Mouse (Mus musculus): ENCODE results near the gene Nfkb1. TPM values are rescaled to one million over a fixed set of nuclear protein-coding genes. Genes with fewer than 3 reads are reported as not detected.

The Nfkb1 gene
- polyA plus RNA-seq, 1 experiment from 2014 or later = 25.4 TPM

DNA sequence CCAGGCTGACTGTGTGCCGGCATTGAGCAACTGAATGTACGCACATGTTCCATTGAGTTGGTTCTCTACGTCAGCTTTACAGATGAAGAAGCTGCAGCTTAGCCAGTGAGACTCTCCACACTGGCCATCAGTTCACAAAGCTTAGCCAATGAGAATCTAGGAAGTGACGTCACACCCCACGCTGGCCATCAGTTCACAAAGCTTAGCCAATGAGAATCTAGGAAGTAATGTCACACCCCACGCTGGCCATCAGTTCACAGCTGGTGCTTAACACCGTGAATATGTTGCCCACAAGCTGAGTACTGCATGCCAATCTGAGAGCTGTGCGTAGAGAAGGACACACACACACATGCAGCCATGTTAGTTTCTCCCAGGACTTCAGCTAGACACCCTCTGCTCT, 42.8 kb downstream of the Nfkb1 start:
- Histone ChIP-seq H3K9ac (ENCODE audit: low read depth, low read length) (no peak overlapping the region), H3K9me3 (ENCODE audit: control insufficient read depth, low read length) (no peaks in the 10 kb centered on the region), H3K4me3 (ENCODE audit: low read depth, low read length) (no peak overlapping the region), H3K4me1 (ENCODE audit: control insufficient read depth, insufficient read depth, low read length) (peaks cover 12% of the 10 kb centered on the region; the same call in 1 of the 2 replicates), H3K27ac (replicated peaks; ENCODE audit: low read depth, low read length) (no peak overlapping the region), H3K27me3 (replicated peaks; ENCODE audit: control insufficient read depth, insufficient read depth, low read length) (no peaks in the 10 kb centered on the region), H3K36me3 (ENCODE audit: control insufficient read depth, insufficient read depth, low read length) (peaks cover 53% of the 10 kb centered on the region), H3K4me2 (ENCODE audit: low read depth, low read length) (no peak overlapping the region)
- ATAC-seq (ENCODE audit: low read depth) = no peak
- DNase-seq (ENCODE audit: low spot score) = no peak
- WGBS = 91% methylated on average over 8 of the region's 8 CpGs

DNA sequence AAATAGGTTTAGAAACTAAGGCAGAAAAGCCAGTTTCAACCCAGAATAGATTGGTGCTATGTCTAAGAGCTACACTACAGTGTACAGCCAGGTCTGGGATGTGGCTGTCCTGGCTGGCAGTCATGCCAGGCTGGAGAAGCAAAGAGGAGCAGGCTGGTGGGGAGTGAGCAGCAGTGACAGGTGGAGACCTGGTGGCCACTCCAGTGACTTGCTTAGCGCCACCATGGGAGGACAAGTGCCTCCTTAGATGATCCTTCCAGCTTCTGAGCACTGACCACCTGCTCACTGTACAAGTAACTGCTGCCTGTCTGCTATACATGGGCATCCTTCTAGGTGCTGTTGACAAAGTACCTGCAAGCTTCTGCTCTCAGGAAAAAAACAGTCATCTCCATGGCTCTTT, 44.7 kb downstream of the Nfkb1 start:
- Histone ChIP-seq H3K9me3 (ENCODE audit: control insufficient read depth, low read length) (no peaks in the 10 kb centered on the region), H3K9ac (ENCODE audit: low read depth, low read length) (no peak overlapping the region), H3K4me2 (ENCODE audit: low read depth, low read length) (no peak overlapping the region), H3K27ac (replicated peaks; ENCODE audit: low read depth, low read length) (no peak overlapping the region), H3K27me3 (replicated peaks; ENCODE audit: control insufficient read depth, insufficient read depth, low read length) (no peaks in the 10 kb centered on the region), H3K36me3 (ENCODE audit: control insufficient read depth, insufficient read depth, low read length) (peaks cover 50% of the 10 kb centered on the region), H3K4me3 (ENCODE audit: low read depth, low read length) (no peak overlapping the region), H3K4me1 (ENCODE audit: control insufficient read depth, insufficient read depth, low read length) (peaks cover 12% of the 10 kb centered on the region; the same call in 1 of the 2 replicates)
- 100% methylated on average over 1 of the region's 1 CpGs for WGBS
- ATAC-seq (ENCODE audit: low read depth) = no peak
- DNase-seq (ENCODE audit: low spot score) = no peak

DNA sequence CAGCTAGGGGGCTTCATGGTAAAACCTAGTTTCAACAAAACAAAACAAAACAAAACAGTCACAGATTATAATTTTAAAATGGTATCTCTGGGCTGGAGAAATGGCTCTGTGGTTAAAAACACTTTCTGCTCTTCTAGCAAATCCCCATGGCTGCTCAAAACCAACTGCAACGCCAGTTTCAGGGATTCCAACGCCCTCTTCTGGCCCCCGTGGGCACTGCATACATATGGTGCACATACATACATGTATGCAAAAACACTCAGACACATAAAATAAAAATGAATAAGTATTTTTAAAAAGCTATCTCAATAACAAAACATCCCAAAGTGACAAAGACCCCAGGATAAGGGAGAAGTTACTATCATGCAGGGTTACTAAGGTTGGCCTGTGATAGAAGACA, 46.4 kb downstream of the Nfkb1 start:
- Histone ChIP-seq H3K36me3 (ENCODE audit: control insufficient read depth, insufficient read depth, low read length) (peaks cover 61% of the 10 kb centered on the region), H3K4me3 (ENCODE audit: low read depth, low read length) (no peak overlapping the region), H3K27ac (replicated peaks; ENCODE audit: low read depth, low read length) (no peak overlapping the region), H3K4me1 (ENCODE audit: control insufficient read depth, insufficient read depth, low read length) (0 out of 2 replicates have a peak, but pooled peaks cover under 1% of the 10 kb centered on the region), H3K9ac (ENCODE audit: low read depth, low read length) (no peak overlapping the region), H3K9me3 (ENCODE audit: control insufficient read depth, low read length) (no peaks in the 10 kb centered on the region), H3K27me3 (replicated peaks; ENCODE audit: control insufficient read depth, insufficient read depth, low read length) (no peaks in the 10 kb centered on the region), H3K4me2 (ENCODE audit: low read depth, low read length) (no peak overlapping the region)
- DNase-seq (ENCODE audit: low spot score) (no peak), ATAC-seq (ENCODE audit: low read depth) (no peak)
- 92% methylated on average over 3 of the region's 3 CpGs for WGBS

DNA sequence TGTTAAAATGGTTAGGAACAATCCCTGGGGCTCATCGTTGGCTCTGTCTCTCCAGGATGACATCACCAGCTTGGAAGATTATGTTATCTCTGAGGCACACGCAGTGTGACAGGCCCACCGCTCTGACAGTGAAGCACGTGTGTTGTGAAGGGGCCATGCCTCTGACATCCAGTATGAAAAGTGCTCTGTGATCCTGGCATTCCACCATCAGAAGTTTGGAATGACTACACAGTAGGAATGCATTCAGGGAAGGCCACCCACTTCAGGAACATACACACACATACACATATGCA, 49.8 kb downstream of the Nfkb1 start:
- DNase-seq (ENCODE audit: low spot score) = peak; percentile 23

DNA sequence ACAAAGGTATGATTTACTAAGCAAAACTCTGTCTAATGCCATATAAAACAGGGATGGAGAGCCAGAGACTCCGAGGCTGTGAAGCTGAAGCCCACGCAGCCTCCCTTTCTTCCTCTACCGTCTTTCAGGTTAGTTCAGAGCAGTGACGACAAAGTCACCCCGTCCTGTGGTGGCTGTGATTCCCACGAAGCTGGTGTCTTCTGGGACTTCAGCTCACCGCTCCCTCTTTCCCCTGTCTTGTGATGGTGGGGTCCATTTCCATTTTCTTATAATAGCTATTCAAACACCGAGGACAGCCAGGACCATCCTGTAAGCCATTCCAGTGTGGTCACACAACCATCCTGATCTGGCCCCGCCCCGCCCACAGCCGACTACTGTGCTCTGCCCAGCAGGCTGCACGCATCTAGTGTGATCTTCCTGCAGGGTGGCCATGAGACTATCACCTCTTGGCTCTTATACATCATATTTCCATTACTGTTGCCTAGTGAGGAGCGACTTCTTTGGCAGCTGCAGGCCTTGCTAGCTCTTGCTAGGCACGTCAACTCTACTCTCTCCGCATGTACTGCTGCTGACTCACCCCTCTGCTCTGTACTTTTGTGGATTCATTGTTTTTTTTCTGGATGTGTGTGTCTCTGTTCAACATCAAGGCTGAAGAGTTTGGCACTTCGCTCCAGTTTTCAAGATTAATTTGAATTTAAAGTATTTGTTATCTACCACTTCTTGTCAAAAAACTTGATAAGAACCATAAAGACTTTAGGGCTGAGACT, 50.3 kb downstream of the Nfkb1 start:
- Histone ChIP-seq H3K27me3 (replicated peaks; ENCODE audit: control insufficient read depth, insufficient read depth, low read length) (no peaks in the 10 kb centered on the region), H3K4me2 (ENCODE audit: low read depth, low read length) (no peak overlapping the region), H3K9ac (ENCODE audit: low read depth, low read length) (no peak overlapping the region), H3K27ac (replicated peaks; ENCODE audit: low read depth, low read length) (no peak overlapping the region), H3K36me3 (ENCODE audit: control insufficient read depth, insufficient read depth, low read length) (peaks cover 39% of the 10 kb centered on the region), H3K9me3 (ENCODE audit: control insufficient read depth, low read length) (no peaks in the 10 kb centered on the region), H3K4me1 (ENCODE audit: control insufficient read depth, insufficient read depth, low read length) (no peaks in the 10 kb centered on the region), H3K4me3 (ENCODE audit: low read depth, low read length) (no peak overlapping the region)
- 90% methylated on average over 16 of the region's 16 CpGs for WGBS
- DNase-seq (ENCODE audit: low spot score) = peak; percentile 35
- peak; percentile 57; the same call in 1 of the 2 replicates for ATAC-seq (ENCODE audit: low read depth)

More for the DNA sequence above, 49.8 kb downstream of the Nfkb1 start:
- no peak overlapping the region for H3K27ac ChIP-seq (replicated peaks; ENCODE audit: low read depth, low read length)
- H3K9me3 ChIP-seq (ENCODE audit: control insufficient read depth, low read length) = no peaks in the 10 kb centered on the region
- H3K4me2 ChIP-seq (ENCODE audit: low read depth, low read length) = no peak overlapping the region
- ATAC-seq (ENCODE audit: low read depth) = peak; percentile 71; the same call in 1 of the 2 replicates
- 73% methylated on average over 4 of the region's 4 CpGs for WGBS
- H3K4me1 ChIP-seq (ENCODE audit: control insufficient read depth, insufficient read depth, low read length) = no peaks in the 10 kb centered on the region
- no peak overlapping the region for H3K9ac ChIP-seq (ENCODE audit: low read depth, low read length)
- H3K36me3 ChIP-seq (ENCODE audit: control insufficient read depth, insufficient read depth, low read length) = peaks cover 41% of the 10 kb centered on the region
- H3K4me3 ChIP-seq (ENCODE audit: low read depth, low read length) = no peak overlapping the region
- no peaks in the 10 kb centered on the region for H3K27me3 ChIP-seq (replicated peaks; ENCODE audit: control insufficient read depth, insufficient read depth, low read length)

DNA sequence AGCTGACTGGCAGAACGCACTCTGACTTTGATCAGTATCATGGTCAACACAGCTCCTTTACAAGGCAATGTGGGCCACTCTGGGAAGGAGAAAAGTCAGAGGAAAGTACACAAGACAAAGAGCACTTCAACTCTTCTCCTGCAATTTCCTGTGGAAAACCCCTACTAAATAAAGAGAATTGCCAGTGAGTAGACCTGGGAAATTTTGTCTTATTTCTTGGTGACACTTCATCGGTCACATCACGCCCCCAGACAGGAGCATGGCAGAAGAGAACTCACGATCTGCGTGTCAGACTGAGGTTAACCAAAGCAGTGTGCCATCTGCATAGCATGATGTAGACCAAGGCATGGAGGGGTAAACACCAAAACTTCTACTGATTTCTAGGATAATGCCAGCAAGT, 51.1 kb downstream of the Nfkb1 start:
- Histone ChIP-seq H3K27me3 (replicated peaks; ENCODE audit: control insufficient read depth, insufficient read depth, low read length) (no peaks in the 10 kb centered on the region), H3K4me3 (ENCODE audit: low read depth, low read length) (no peak overlapping the region), H3K4me2 (ENCODE audit: low read depth, low read length) (no peak overlapping the region), H3K27ac (replicated peaks; ENCODE audit: low read depth, low read length) (no peak overlapping the region), H3K36me3 (ENCODE audit: control insufficient read depth, insufficient read depth, low read length) (peaks cover 33% of the 10 kb centered on the region), H3K4me1 (ENCODE audit: control insufficient read depth, insufficient read depth, low read length) (no peaks in the 10 kb centered on the region), H3K9ac (ENCODE audit: low read depth, low read length) (no peak overlapping the region), H3K9me3 (ENCODE audit: control insufficient read depth, low read length) (no peaks in the 10 kb centered on the region)
- ATAC-seq (ENCODE audit: low read depth) = no peak
- WGBS = 96% methylated on average over 5 of the region's 5 CpGs
- DNase-seq (ENCODE audit: low spot score) = no peak

DNA sequence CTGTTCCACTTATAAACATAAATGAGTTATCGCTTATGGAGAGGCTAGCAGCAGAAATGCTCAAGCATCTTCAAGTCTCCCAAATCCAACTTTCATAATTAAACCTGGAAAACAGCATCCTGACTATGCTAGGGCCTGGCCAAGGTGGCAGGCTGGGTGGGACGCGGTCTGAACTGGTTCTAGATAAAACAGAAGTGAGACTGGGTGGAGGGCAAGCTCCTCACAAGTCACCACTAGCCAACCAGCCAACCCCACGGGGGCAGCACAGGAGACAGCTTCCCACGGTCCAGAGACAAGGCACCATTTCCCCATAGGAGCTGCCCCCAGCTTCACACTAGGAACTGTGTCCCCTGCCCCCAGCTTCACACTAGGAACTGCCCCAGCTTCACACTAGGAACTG, 53.8 kb downstream of the Nfkb1 start:
- Histone ChIP-seq H3K9ac (ENCODE audit: low read depth, low read length) (no peak overlapping the region), H3K27me3 (replicated peaks; ENCODE audit: control insufficient read depth, insufficient read depth, low read length) (no peaks in the 10 kb centered on the region), H3K4me3 (ENCODE audit: low read depth, low read length) (no peak overlapping the region), H3K9me3 (ENCODE audit: control insufficient read depth, low read length) (no peaks in the 10 kb centered on the region), H3K36me3 (ENCODE audit: control insufficient read depth, insufficient read depth, low read length) (peaks cover 19% of the 10 kb centered on the region), H3K27ac (replicated peaks; ENCODE audit: low read depth, low read length) (no peak overlapping the region), H3K4me1 (ENCODE audit: control insufficient read depth, insufficient read depth, low read length) (no peaks in the 10 kb centered on the region), H3K4me2 (ENCODE audit: low read depth, low read length) (no peak overlapping the region)
- 85% methylated on average over 5 of the region's 5 CpGs for WGBS
- no peak for ATAC-seq (ENCODE audit: low read depth)
- no peak for DNase-seq (ENCODE audit: low spot score)

DNA sequence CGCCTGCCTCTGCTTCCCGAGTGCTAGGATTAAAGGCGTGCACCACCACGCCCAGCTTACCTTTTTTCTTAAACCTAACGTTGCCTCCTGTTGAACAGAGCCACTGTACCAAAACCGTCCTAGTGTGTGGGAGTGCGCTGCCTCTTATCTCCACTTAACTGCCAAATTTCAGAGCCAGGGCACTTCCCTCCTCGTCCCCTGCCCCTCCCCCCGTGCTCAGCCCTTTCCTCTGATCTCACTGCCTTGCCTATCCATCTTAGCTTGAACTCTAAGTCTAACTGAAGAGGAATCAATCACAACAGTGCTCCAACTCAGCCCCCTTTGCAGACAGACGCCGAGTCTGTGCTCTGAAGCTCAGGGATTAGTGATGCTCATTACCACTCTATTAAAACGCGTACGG, 54.9 kb downstream of the Nfkb1 start:
- DNase-seq (ENCODE audit: low spot score) (no peak), ATAC-seq (ENCODE audit: low read depth) (no peak)
- no peaks in the 10 kb centered on the region for H3K9me3 ChIP-seq (ENCODE audit: control insufficient read depth, low read length)
- H3K4me2 ChIP-seq (ENCODE audit: low read depth, low read length) = no peak overlapping the region
- WGBS = 54% methylated on average over 14 of the region's 14 CpGs
- H3K9ac ChIP-seq (ENCODE audit: low read depth, low read length) = no peak overlapping the region
- no peaks in the 10 kb centered on the region for H3K27me3 ChIP-seq (replicated peaks; ENCODE audit: control insufficient read depth, insufficient read depth, low read length)
- H3K27ac ChIP-seq (replicated peaks; ENCODE audit: low read depth, low read length) = no peak overlapping the region
- H3K4me1 ChIP-seq (ENCODE audit: control insufficient read depth, insufficient read depth, low read length) = no peaks in the 10 kb centered on the region
- H3K36me3 ChIP-seq (ENCODE audit: control insufficient read depth, insufficient read depth, low read length) = peaks cover 14% of the 10 kb centered on the region
- H3K4me3 ChIP-seq (ENCODE audit: low read depth, low read length) = no peak overlapping the region
